Mouse (Mus musculus): ENCODE results near the gene Pus7l.

DNA sequence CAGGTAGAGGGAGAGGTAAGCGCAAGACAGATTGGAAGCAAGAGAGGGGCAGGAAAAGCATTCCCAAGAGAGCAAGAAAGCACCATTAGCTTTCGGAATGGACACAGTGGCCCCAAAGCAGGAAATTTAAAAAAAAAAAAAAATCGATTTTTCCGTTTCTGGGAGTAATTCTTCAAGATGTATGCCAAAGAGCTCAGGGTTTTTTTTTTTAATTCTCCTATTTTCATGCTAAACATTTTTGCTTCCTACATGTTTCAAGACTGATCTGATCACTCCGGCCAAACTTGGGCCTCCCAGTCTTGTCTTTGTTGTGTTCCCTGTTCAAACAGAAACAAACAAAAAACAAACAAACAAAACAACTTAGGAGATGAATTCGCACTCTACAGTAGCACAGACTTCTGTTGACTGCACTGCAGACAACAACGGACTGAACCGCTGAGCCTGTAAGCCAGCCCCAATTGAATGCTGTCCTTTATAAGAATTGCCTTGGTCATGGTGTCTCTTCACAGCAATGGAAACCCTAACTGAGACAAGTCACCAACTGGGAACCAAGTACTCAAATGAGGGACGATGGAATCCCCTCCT is 797 bp upstream of the Pus7l start:
- TF ChIP-seq CTCF (IDR thresholded peaks at IDR 0.05; ENCODE audit: low read depth, low read length) (no peak), POLR2A (IDR thresholded peaks at IDR 0.05; ENCODE audit: borderline replicate concordance, low read depth, low read length) (no peak)
